Mouse (Mus musculus): ENCODE results near the gene Cmpk1. TPM values are rescaled to one million over a fixed set of nuclear protein-coding genes. Genes with fewer than 3 reads are reported as not detected.

Cmpk1 gene
- polyA plus RNA-seq, 1 experiment from 2014 or later: 190 TPM

DNA sequence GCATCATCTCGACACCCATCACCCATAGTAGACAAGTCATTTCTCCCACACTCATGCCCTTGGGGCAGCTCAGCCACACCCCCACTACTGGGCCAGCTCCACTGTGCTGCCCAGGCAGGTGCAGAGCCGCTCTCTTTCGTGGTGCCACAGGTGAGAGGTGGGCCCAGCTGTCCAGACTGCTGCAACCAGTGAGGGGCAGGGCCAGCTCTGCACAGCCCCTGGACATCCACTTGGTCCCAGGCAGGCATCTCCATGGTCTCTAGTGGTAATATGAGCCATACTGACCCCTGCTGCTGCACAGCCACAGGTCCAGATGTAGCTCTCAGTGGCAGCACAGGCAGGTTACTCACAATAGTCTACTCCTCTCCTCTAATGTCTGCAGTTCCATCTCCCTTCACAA is 33.9 kb downstream of the Cmpk1 start:
- H3K9me3 ChIP-seq (ENCODE audit: control insufficient read depth, low read length): no peaks in the 10 kb centered on the region
- no peak overlapping the region for H3K4me2 ChIP-seq (ENCODE audit: low read length)
- no peak overlapping the region for H3K27ac ChIP-seq (ENCODE audit: low read depth, low read length)
- H3K4me1 ChIP-seq (ENCODE audit: control insufficient read depth, insufficient read depth, low read depth, low read length): no peaks in the 10 kb centered on the region
- 95% methylated on average over 3 of the region's 3 CpGs for WGBS
- H3K27me3 ChIP-seq (replicated peaks; ENCODE audit: control insufficient read depth, insufficient read depth, low read length): peaks cover 3% of the 10 kb centered on the region; the same call in 1 of the 2 replicates
- H3K36me3 ChIP-seq (ENCODE audit: control insufficient read depth, insufficient read depth, low read length): no peaks in the 10 kb centered on the region
- no peak overlapping the region for H3K4me3 ChIP-seq (ENCODE audit: low read length)
- ATAC-seq: peak; percentile 60
- no peak overlapping the region for H3K9ac ChIP-seq (ENCODE audit: low read depth, low read length)

DNA sequence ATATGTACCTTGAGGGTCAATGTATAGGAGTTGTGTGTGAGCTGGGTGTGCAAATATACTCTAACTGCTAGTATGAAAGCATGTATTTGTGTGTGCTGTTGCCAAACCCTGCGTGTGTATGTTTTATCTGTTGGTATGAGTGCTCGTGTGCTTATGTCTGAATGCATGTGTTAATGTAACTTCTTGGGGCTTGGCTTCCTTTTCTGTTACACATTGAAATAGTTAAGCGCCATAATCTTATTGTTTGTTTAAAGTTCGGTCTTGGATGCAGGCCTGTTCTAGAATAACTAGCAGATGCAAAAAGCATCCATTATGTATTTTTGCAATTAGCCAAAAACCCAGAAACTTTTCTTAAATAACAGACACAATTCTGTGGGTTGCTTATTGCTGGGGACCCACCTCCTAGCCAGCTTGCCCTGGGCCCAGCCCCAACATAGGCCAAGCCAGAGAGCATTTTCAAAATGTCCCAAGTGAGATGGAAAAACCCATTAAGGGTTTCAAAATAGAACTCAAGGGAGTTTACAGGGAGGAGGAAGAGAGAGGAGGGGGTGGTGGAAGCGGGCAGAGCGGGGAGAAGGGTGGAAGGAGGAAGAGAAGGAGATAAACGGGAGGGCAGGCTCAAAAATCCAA is 39.1 kb downstream of the Cmpk1 start:
- Histone ChIP-seq H3K27me3 (replicated peaks; ENCODE audit: control insufficient read depth, insufficient read depth, low read length) (peaks cover 7% of the 10 kb centered on the region), H3K9ac (ENCODE audit: low read depth, low read length) (no peak overlapping the region), H3K27ac (ENCODE audit: low read depth, low read length) (no peak overlapping the region), H3K4me2 (ENCODE audit: low read length) (no peak overlapping the region), H3K36me3 (ENCODE audit: control insufficient read depth, insufficient read depth, low read length) (no peaks in the 10 kb centered on the region), H3K4me1 (ENCODE audit: control insufficient read depth, insufficient read depth, low read depth, low read length) (no peaks in the 10 kb centered on the region), H3K9me3 (ENCODE audit: control insufficient read depth, low read length) (no peaks in the 10 kb centered on the region), H3K4me3 (ENCODE audit: low read length) (no peak overlapping the region)
- no peak; the same call in 1 of the 2 replicates for ATAC-seq
- WGBS: 72% methylated on average over 7 of the region's 7 CpGs

DNA sequence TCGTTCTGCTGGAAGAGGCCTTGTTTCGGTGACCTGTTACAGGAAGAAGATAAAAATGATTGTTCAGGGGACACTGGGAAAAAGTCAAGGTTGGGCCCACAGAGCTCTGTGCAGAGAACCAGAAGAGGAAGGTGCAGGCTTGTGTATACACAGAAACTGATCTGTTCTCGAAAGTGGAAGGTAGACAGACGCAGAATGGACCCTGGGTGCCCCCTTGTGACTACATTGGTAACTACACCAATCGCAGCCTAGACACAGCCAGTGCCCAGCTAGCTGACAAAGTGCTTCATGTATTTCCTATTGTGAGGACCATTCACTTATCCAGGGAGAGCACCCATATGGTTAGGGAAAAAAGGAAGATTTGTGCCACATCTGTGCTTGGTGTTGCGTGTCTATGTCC is 39.6 kb downstream of the Cmpk1 start:
- H3K4me3 ChIP-seq (ENCODE audit: low read length): no peak overlapping the region
- 33% methylated on average over 6 of the region's 6 CpGs for WGBS
- H3K9me3 ChIP-seq (ENCODE audit: control insufficient read depth, low read length): no peaks in the 10 kb centered on the region
- ATAC-seq: peak; percentile 95
- H3K27me3 ChIP-seq (replicated peaks; ENCODE audit: control insufficient read depth, insufficient read depth, low read length): peaks cover 7% of the 10 kb centered on the region
- H3K4me2 ChIP-seq (ENCODE audit: low read length): no peak overlapping the region
- no peak overlapping the region for H3K9ac ChIP-seq (ENCODE audit: low read depth, low read length)
- no peaks in the 10 kb centered on the region for H3K36me3 ChIP-seq (ENCODE audit: control insufficient read depth, insufficient read depth, low read length)
- no peak overlapping the region for H3K27ac ChIP-seq (ENCODE audit: low read depth, low read length)
- no peaks in the 10 kb centered on the region for H3K4me1 ChIP-seq (ENCODE audit: control insufficient read depth, insufficient read depth, low read depth, low read length)

DNA sequence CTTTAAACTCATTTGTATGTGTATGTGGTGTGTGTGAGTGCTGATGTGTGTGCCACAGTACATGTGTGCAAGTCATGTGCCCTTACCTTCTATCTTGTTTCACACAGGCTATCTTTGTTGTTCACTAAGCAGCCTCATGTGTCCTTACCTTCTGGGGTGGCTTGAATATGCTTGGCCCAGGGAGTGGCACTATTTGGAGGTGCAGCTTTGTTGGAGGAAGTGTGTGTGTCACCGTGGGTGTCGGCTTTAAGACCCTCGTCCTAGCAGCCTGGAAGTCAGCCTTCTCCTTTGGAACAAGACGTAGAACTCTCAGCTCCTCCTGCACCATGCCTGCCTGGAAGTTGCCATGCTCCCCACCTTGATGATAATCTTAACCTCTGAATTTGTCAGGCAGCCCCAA is 40.6 kb downstream of the Cmpk1 start:
- Histone ChIP-seq H3K27me3 (replicated peaks; ENCODE audit: control insufficient read depth, insufficient read depth, low read length) (peaks cover 7% of the 10 kb centered on the region), H3K4me3 (ENCODE audit: low read length) (no peak overlapping the region), H3K36me3 (ENCODE audit: control insufficient read depth, insufficient read depth, low read length) (no peaks in the 10 kb centered on the region), H3K4me2 (ENCODE audit: low read length) (no peak overlapping the region), H3K27ac (ENCODE audit: low read depth, low read length) (no peak overlapping the region), H3K4me1 (ENCODE audit: control insufficient read depth, insufficient read depth, low read depth, low read length) (no peaks in the 10 kb centered on the region), H3K9me3 (ENCODE audit: control insufficient read depth, low read length) (no peaks in the 10 kb centered on the region), H3K9ac (ENCODE audit: low read depth, low read length) (no peak overlapping the region)
- 90% methylated on average over 4 of the region's 4 CpGs for WGBS
- no peak for ATAC-seq

DNA sequence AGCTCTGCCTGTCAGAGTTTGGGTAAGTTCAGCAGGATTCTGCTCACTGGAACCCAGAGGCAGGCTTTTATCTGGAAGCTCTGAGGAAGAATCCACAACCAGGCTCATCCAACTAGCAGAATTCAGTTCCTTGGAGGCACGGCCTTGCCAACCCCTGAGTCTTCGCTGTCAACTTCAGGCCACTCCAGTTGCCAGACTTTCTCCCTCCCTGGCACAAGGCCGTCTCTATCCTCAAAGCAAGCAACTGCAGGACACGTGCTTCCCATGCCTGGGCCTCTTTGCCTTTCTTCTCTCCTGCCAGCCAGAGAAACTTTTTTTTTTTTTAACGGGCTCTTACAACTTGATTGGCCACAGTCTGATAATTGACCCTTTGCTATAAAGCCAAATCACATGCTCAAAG is 42.0 kb downstream of the Cmpk1 start:
- Histone ChIP-seq H3K9me3 (ENCODE audit: control insufficient read depth, low read length) (no peaks in the 10 kb centered on the region), H3K27ac (ENCODE audit: low read depth, low read length) (no peak overlapping the region), H3K4me3 (ENCODE audit: low read length) (no peak overlapping the region), H3K9ac (ENCODE audit: low read depth, low read length) (no peak overlapping the region), H3K4me1 (ENCODE audit: control insufficient read depth, insufficient read depth, low read depth, low read length) (no peaks in the 10 kb centered on the region), H3K4me2 (ENCODE audit: low read length) (no peak overlapping the region), H3K36me3 (ENCODE audit: control insufficient read depth, insufficient read depth, low read length) (no peaks in the 10 kb centered on the region), H3K27me3 (replicated peaks; ENCODE audit: control insufficient read depth, insufficient read depth, low read length) (peaks cover 7% of the 10 kb centered on the region)
- WGBS: 26% methylated on average over 5 of the region's 5 CpGs
- ATAC-seq: peak; percentile 34; the same call in 1 of the 2 replicates

GRCm38 (mm10) chr4:114942583-114942982 is 44.5 kb downstream of the Cmpk1 start:
- no peak for ATAC-seq

DNA sequence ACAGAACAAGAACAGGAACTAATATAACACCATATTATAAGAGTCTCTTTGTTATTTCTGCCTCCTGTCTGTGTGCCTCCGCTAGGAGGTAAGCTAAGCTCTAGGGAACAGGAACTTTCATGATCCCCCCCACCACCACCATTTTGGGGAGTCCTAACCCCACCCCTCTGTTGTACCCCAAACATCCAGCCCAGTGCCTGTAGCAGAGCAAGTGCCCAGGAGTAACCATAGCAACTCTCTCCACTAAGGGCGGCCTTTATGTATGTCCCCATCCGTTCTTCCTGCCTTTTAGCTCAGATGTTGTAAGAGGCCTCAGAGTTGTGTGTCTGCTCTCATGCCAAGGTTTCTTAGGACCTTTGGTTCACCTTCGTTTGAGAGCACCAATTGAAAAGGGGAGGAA is 44.9 kb downstream of the Cmpk1 start:
- Histone ChIP-seq H3K36me3 (ENCODE audit: control insufficient read depth, insufficient read depth, low read length) (no peaks in the 10 kb centered on the region), H3K9ac (ENCODE audit: low read depth, low read length) (no peak overlapping the region), H3K27me3 (replicated peaks; ENCODE audit: control insufficient read depth, insufficient read depth, low read length) (0 out of 2 replicates have a peak, but pooled peaks cover 4% of the 10 kb centered on the region), H3K4me1 (ENCODE audit: control insufficient read depth, insufficient read depth, low read depth, low read length) (no peaks in the 10 kb centered on the region), H3K4me3 (ENCODE audit: low read length) (no peak overlapping the region), H3K9me3 (ENCODE audit: control insufficient read depth, low read length) (no peaks in the 10 kb centered on the region), H3K27ac (ENCODE audit: low read depth, low read length) (no peak overlapping the region), H3K4me2 (ENCODE audit: low read length) (no peak overlapping the region)
- 47% methylated on average over 4 of the region's 4 CpGs for WGBS
- ATAC-seq: no peak

More at GRCm38 (mm10) chr4:114942583-114942982, 44.5 kb downstream of the Cmpk1 start:
- no peak overlapping the region for H3K4me2 ChIP-seq (ENCODE audit: low read length)
- H3K9me3 ChIP-seq (ENCODE audit: control insufficient read depth, low read length): no peaks in the 10 kb centered on the region
- no peaks in the 10 kb centered on the region for H3K4me1 ChIP-seq (ENCODE audit: control insufficient read depth, insufficient read depth, low read depth, low read length)
- no peak overlapping the region for H3K9ac ChIP-seq (ENCODE audit: low read depth, low read length)
- 44% methylated on average over 8 of the region's 8 CpGs for WGBS
- 0 out of 2 replicates have a peak, but pooled peaks cover 4% of the 10 kb centered on the region for H3K27me3 ChIP-seq (replicated peaks; ENCODE audit: control insufficient read depth, insufficient read depth, low read length)
- H3K27ac ChIP-seq (ENCODE audit: low read depth, low read length): no peak overlapping the region
- H3K36me3 ChIP-seq (ENCODE audit: control insufficient read depth, insufficient read depth, low read length): no peaks in the 10 kb centered on the region
- H3K4me3 ChIP-seq (ENCODE audit: low read length): no peak overlapping the region

DNA sequence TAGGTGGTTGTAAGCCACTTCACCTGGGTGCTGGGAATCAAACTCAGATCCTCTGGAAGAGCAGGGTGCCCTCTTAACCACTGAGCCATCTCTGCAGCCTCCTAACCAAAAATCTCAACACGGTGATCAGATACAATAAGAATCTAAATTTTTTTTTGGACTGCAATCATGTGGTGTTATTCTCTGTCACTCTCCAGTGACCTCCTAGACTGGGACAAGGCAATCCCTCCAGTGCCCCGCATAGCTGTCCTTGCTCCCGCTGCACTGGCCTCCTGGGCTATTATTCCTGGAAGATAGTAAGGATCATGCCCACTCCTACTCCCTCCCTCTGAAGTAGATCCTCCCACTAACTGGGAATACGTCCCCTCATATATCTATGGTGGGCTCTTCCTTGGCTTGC is 45.7 kb downstream of the Cmpk1 start:
- Histone ChIP-seq H3K27me3 (replicated peaks; ENCODE audit: control insufficient read depth, insufficient read depth, low read length) (0 out of 2 replicates have a peak, but pooled peaks cover 4% of the 10 kb centered on the region), H3K9me3 (ENCODE audit: control insufficient read depth, low read length) (no peaks in the 10 kb centered on the region), H3K27ac (ENCODE audit: low read depth, low read length) (no peak overlapping the region), H3K4me2 (ENCODE audit: low read length) (no peak overlapping the region), H3K36me3 (ENCODE audit: control insufficient read depth, insufficient read depth, low read length) (no peaks in the 10 kb centered on the region), H3K9ac (ENCODE audit: low read depth, low read length) (no peak overlapping the region), H3K4me1 (ENCODE audit: control insufficient read depth, insufficient read depth, low read depth, low read length) (no peaks in the 10 kb centered on the region), H3K4me3 (ENCODE audit: low read length) (no peak overlapping the region)
- ATAC-seq: no peak
- WGBS: 81% methylated on average over 4 of the region's 4 CpGs

GRCm38 (mm10) chr4:114938248-114938647 is 48.8 kb downstream of the Cmpk1 start:
- H3K27me3 ChIP-seq (replicated peaks; ENCODE audit: control insufficient read depth, insufficient read depth, low read length): peaks cover 3% of the 10 kb centered on the region; the same call in 1 of the 2 replicates
- no peak overlapping the region for H3K4me3 ChIP-seq (ENCODE audit: low read length)
- H3K4me2 ChIP-seq (ENCODE audit: low read length): no peak overlapping the region
- WGBS: 68% methylated on average over 3 of the region's 3 CpGs
- ATAC-seq: no peak
- H3K36me3 ChIP-seq (ENCODE audit: control insufficient read depth, insufficient read depth, low read length): no peaks in the 10 kb centered on the region
- H3K4me1 ChIP-seq (ENCODE audit: control insufficient read depth, insufficient read depth, low read depth, low read length): no peaks in the 10 kb centered on the region
- no peak overlapping the region for H3K9ac ChIP-seq (ENCODE audit: low read depth, low read length)
- no peaks in the 10 kb centered on the region for H3K9me3 ChIP-seq (ENCODE audit: control insufficient read depth, low read length)
- H3K27ac ChIP-seq (ENCODE audit: low read depth, low read length): no peak overlapping the region
